Mouse (Mus musculus): ENCODE results near the gene Lat.
A peak's percentile ranks its signal among the peaks of the same experiment; 100 is the strongest.
"Not testable (repeated sequence)": the region's sequence is repeated elsewhere in the genome, so short reads cannot be mapped to it uniquely, and the experiment has no call there.

DNA sequence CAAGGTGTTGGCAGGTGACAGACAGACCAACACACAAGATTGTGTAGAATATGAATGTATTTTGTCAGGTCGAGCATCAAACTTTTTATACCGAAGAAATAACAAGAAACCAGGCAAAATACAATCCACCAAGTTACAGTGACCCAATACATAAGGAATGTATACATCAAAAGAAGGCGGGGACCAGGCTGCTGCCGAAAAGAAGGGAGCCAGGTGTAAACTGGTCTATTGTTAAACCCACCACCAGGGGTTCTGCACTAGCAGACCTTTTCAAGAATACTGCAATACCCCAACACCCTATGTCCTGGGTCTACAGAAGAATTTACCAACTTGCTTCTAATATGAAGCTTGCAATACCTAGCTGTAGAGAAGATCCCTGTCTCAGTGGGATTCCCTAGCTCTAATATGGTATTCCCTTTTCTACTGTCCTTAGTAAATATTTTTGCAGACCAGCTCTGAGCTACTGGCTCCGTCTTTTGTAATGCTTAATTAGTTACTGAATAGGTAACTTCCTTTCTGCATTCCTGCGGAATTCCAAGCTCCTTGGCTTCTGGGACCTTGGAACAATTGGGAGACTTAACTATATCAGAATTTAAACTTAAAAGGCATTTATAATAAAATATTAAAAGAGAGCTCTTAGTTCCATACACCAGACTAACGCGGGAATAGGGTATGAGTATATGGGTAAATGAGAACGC is 43.6 kb downstream of the Lat start:
- not testable (repeated sequence) for TF ChIP-seq ZC3H11A (IDR thresholded peaks at IDR 0.05; ENCODE audit: borderline replicate concordance, low read depth, low read length); MAFK (IDR thresholded peaks at IDR 0.05; ENCODE audit: insufficient read depth, low read depth, low read length); HCFC1 (IDR thresholded peaks at IDR 0.05; ENCODE audit: borderline replicate concordance, insufficient read depth, low read length)
- peak; percentile 51; the same call in 1 of the 2 replicates for TF ChIP-seq CHD2 (IDR thresholded peaks at IDR 0.05; ENCODE audit: low read depth, low read length)

All from ES-E14 (cell line).